Mouse (Mus musculus): ENCODE data around the gene Ngf. TPM values are rescaled to one million over a fixed set of nuclear protein-coding genes. Genes with fewer than 3 reads are reported as not detected.

Ngf gene
- polyA plus RNA-seq (2012; fragmentation: generic; extraction: Trizol), result 10 to 100 TPM in 1 of 2 experiments, 1 to 10 TPM in 1; 7.6 to 28.3 TPM

DNA sequence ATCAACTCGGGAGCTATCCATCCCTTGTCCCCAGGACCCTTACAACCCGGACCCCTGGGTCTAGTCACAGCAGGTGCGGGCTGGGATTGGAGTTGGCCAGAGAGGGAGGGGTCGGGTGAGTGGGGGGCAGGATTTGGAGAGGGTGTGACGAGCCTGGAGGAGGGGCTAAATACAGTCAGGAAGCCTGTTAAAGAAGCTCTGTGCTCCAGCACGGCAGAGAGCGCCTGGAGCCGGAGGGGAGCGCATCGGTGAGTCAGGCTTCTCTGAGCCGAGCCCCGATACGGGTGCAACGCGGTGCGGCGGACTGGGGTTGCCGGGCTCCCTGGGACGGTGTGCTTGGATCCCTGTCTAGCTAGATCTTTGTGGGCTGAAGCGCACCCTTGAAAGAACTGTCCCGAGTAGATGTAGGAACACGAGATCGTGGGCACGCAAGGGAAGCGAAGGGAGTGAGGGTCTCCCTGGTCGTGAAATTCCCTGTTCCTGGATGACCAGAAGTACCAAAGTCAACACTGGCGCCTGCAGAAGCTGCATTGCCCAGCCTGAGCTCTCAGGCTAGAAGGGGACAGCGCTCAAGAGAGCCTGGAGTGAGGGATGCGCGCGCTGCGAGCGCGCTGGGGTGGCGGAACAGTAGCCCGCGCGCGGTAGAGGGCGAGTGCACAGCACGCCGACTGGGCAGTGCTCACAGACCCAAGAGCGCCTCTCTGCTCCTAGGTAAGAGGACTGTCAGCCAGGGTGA lies at the start of gene Ngf:
TSS of gene Ngf (plus strand) at position 207 of the 736 bp plus-strand sequence.

